Mouse (Mus musculus) lung, embryonic 16.5 days (tissue): ENCODE results near the gene Cilp. TPM values are rescaled to one million over a fixed set of nuclear protein-coding genes. Genes with fewer than 3 reads are reported as not detected.

ENCODE experiments used
- ATAC-seq: fragments of 200-750 bp; cut with Nextera tagmentation; 2 replicates; pipeline ENCODE4 v1.8.0; 2017; ENCODE audit warnings: low read depth, mild to moderate bottlenecking, moderate library complexity
- H3K27ac ChIP-seq: fragments of 300-500 bp; sonication (generic); 2 replicates; pipeline ENCODE4 v1.5.1; 2014; ENCODE audit warnings: mild to moderate bottlenecking, control low read depth, low read length
- H3K27me3 ChIP-seq: fragments of 300-500 bp; sonication (generic); 2 replicates; pipeline ENCODE4 v1.6.1; 2014; ENCODE audit warnings: low read depth, low read length, mixed read lengths; ENCODE audit not compliant: control insufficient read depth, insufficient read depth
- H3K36me3 ChIP-seq: fragments of 300-500 bp; sonication (generic); 2 replicates; pipeline ENCODE4 v1.6.1; 2014; ENCODE audit warnings: low read length; ENCODE audit not compliant: control insufficient read depth, insufficient read depth
- H3K4me1 ChIP-seq: fragments of 300-500 bp; sonication (generic); replicated peaks from 2 replicates; pipeline ENCODE4 v1.6.1; 2014; ENCODE audit warnings: low read length, mixed read lengths; ENCODE audit not compliant: control insufficient read depth, insufficient read depth
- H3K4me2 ChIP-seq: fragments of 300-500 bp; sonication (generic); 2 replicates; pipeline ENCODE4 v1.6.1; 2014; ENCODE audit warnings: low read depth, low read length, control low read depth
- H3K4me3 ChIP-seq: fragments of 300-500 bp; sonication (generic); 2 replicates; pipeline ENCODE4 v1.5.1; 2014; ENCODE audit warnings: mild to moderate bottlenecking, low read length, control low read depth
- H3K9ac ChIP-seq: fragments of 300-500 bp; sonication (generic); 2 replicates; pipeline ENCODE4 v1.6.1; 2014; ENCODE audit warnings: low read length, control low read depth
- H3K9me3 ChIP-seq: fragments of 300-500 bp; sonication (generic); 2 replicates; pipeline ENCODE4 v1.6.1; 2016; ENCODE audit warnings: low read length; ENCODE audit not compliant: control insufficient read depth
- WGBS: fragments of 180-500 bp; shearing (Covaris S2); extraction: QIAGEN DNeasy Blood & Tissue Kit; methylation state at CpG from one replicate; pipeline ENCODE4 v1.1.7; 2014; 5-methylcytosine and 5-hydroxymethylcytosine counted together
- polyA plus RNA-seq: library from polyadenylated mRNA; unstranded; fragments of >200 nt; fragmentation: Nextera tagmentation; extraction: Ambion mirVana; gene quantifications from 2 replicates; pipeline ENCODE4 v1.2.1, GENCODE M21; 2015

Cilp gene
- polyA plus RNA-seq, 1 experiment from 2014 or later = 0.19 TPM

DNA sequence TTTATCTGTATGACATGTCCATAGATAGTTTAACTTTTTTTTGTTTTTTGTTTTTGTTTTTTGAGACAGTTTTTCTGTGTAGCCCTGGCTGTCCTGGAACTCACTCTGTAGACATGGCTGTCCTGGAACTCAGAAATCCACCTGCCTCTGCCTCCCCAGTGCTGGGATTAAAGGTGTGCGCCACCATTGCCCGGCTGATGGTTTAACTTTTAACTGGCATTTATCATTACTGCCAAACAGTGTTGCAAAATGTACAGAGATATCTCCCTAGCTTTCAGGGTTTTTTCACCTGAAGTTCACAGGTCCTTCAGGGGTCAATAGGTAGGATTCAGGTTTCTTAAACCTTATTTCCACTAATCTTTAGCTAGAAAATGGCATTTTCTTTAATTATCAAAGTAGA lies 32.1 kb downstream of the Cilp start:
- no peak for ATAC-seq
- Histone ChIP-seq H3K4me1 (peaks cover 9% of the 10 kb centered on the region), H3K27me3 (no peaks in the 10 kb centered on the region), H3K27ac (no peak overlapping the region), H3K4me3 (no peak overlapping the region), H3K36me3 (peaks cover 9% of the 10 kb centered on the region), H3K9me3 (no peaks in the 10 kb centered on the region), H3K9ac (no peak overlapping the region), H3K4me2 (no peak overlapping the region)
- WGBS = 92% methylated on average over 2 of the region's 2 CpGs

DNA sequence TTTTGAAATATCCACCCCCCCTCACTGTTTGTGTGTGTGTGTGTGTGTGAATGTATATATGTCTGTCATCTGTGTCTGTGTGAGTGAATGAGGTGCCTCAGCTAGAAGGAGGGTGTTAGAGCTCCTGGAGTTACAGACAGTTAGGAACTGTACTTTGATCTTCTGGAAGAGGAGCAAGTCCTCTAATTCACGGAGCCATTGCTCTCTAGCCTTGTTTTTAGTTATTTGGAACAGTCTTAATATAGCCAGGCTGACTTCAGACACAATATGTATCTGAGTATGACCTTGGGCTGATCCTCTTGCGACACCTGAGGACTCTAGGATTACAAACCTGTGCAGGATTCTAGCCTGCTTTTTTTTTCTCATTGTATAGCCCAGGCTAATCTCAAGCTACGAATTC lies 33.8 kb downstream of the Cilp start:
- Histone ChIP-seq H3K9me3 (no peaks in the 10 kb centered on the region), H3K27ac (no peak overlapping the region), H3K4me3 (no peak overlapping the region), H3K36me3 (peaks cover 22% of the 10 kb centered on the region), H3K27me3 (no peaks in the 10 kb centered on the region), H3K4me1 (peaks cover 4% of the 10 kb centered on the region), H3K9ac (no peak overlapping the region), H3K4me2 (no peak overlapping the region)
- ATAC-seq = no peak
- WGBS = 85% methylated on average over 3 of the region's 3 CpGs

DNA sequence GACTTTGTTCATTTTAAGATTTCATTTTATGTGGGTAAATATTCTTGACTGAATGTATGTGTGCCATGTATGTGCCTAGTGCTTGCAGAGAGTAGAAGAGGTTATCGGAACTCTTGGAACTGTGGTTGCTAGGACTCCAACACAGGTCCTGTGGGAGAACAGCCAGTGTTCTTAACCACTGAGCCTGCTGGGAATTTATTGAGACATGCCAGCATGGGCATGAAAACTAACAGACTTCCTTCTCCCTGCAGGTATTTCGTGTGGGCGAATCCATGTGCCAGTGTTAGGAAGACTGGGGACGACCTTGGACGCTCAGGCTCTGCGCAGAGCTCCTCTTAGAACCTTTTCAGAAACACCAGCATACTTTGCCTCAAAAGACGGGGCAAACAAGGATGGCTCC lies 34.7 kb downstream of the Cilp start:
- Histone ChIP-seq H3K27ac (no peak overlapping the region), H3K4me1 (peaks cover 4% of the 10 kb centered on the region), H3K9me3 (no peaks in the 10 kb centered on the region), H3K4me3 (no peak overlapping the region), H3K4me2 (no peak overlapping the region), H3K9ac (no peak overlapping the region), H3K27me3 (no peaks in the 10 kb centered on the region), H3K36me3 (peaks cover 23% of the 10 kb centered on the region)
- no peak for ATAC-seq
- WGBS = 88% methylated on average over 7 of the region's 7 CpGs

DNA sequence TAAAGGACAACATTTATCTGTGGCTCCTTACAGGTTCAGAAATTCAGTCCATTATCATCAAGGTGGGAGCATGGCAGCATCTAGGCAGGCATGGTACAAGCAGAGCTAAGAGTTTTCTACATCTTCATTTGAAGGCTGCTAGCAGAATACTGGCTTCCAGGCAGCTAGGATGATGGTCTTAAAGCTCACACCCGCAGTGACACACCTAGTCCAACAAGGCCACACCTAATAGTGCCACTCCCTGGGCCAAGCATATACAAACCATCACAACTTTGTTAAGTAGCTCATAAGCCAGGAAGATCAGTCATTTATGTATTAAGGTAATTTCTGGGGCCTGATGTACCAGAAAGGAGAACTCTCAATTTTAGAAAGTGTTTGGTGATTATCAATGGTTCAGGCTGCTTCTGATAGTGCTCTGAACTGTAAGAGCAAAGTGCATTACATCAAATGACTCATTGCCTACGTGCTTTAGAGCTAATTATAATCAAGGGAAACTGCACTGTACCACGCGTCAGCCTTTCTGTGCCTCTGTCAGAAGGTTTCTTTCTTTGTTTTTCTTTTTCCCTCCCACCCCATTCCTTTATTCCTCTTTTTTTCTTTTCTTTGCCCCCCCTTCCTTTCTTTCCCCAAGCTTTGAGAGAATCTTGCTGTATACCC lies 37.5 kb downstream of the Cilp start:
- no peak for ATAC-seq
- WGBS = 97% methylated on average over 4 of the region's 4 CpGs
- Histone ChIP-seq H3K27ac (no peak overlapping the region), H3K4me2 (no peak overlapping the region), H3K9ac (no peak overlapping the region), H3K4me3 (no peak overlapping the region), H3K9me3 (no peaks in the 10 kb centered on the region), H3K36me3 (peaks cover 29% of the 10 kb centered on the region), H3K27me3 (no peaks in the 10 kb centered on the region), H3K4me1 (no peaks in the 10 kb centered on the region)

DNA sequence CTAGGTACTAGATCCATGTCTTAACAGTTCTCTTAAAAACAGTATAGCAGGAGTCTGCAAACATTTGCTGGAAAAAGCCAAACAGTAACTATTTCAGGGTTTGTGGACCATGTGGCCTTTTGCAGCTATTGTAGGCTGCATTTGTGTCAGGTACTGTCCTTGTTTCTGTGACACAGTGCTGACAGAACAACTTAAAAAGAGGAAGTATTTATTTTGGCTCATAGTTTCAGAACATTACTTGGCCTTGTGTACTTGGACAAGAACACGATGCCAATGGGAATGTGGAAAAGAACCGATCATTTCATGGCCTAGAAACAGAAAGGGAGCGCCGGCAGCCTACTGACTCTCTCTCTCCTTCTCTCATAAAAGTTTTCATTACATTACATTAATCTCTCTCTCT lies 38.6 kb downstream of the Cilp start:
- no peak overlapping the region for H3K4me2 ChIP-seq
- H3K27me3 ChIP-seq = no peaks in the 10 kb centered on the region
- no peak overlapping the region for H3K4me3 ChIP-seq
- no peak overlapping the region for H3K9ac ChIP-seq
- H3K27ac ChIP-seq = no peak overlapping the region
- ATAC-seq = no peak
- 87% methylated on average over 4 of the region's 4 CpGs for WGBS
- H3K4me1 ChIP-seq = no peaks in the 10 kb centered on the region
- H3K36me3 ChIP-seq = peaks cover 30% of the 10 kb centered on the region
- no peaks in the 10 kb centered on the region for H3K9me3 ChIP-seq

DNA sequence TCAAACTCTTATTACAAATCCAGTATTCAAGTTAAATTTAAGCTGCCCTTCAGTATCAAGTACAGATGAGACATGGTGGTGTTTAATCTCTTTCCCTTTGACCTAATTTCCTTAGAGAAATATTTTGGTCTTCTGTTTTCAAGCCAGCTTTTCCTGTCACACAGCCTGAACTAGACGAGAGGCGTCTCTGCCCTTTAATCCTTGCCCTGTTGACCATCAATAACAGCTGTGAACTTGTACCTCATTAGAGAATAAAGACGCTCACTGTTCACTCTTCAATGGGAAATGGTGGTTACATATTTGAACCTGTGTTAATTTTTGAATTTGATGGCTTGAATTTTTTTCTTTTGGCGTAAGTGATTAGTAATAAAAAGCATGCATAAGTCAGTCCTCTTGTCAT lies 39.3 kb downstream of the Cilp start:
- Histone ChIP-seq H3K4me3 (no peak overlapping the region), H3K4me1 (no peaks in the 10 kb centered on the region), H3K36me3 (peaks cover 34% of the 10 kb centered on the region), H3K27me3 (no peaks in the 10 kb centered on the region), H3K9ac (no peak overlapping the region), H3K4me2 (no peak overlapping the region), H3K27ac (no peak overlapping the region), H3K9me3 (no peaks in the 10 kb centered on the region)
- 82% methylated on average over 4 of the region's 4 CpGs for WGBS
- no peak for ATAC-seq

DNA sequence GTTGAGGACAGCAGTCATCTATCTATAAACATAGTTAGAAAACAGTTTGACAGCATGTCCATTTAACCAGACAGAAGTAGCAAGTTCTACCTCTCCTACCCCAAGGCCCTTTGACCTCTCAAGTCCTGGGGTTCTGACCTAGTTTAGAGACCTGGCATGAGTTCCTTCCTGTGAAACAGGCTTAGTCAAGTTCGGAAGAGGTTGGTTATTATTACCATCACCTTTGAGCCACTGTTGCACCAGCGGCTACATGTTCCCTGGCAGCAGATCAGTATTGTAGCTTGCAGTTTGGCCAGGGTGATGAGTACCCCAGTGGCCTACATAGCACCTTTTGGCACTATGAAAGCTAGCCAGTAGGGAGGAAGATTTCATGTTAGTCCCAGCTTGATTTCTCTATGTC lies 41.7 kb downstream of the Cilp start:
- Histone ChIP-seq H3K36me3 (peaks cover 29% of the 10 kb centered on the region), H3K4me1 (no peaks in the 10 kb centered on the region), H3K27me3 (no peaks in the 10 kb centered on the region), H3K27ac (no peak overlapping the region), H3K9me3 (no peaks in the 10 kb centered on the region), H3K4me2 (no peak overlapping the region), H3K4me3 (no peak overlapping the region), H3K9ac (no peak overlapping the region)
- ATAC-seq = no peak
- 94% methylated on average over 2 of the region's 2 CpGs for WGBS

DNA sequence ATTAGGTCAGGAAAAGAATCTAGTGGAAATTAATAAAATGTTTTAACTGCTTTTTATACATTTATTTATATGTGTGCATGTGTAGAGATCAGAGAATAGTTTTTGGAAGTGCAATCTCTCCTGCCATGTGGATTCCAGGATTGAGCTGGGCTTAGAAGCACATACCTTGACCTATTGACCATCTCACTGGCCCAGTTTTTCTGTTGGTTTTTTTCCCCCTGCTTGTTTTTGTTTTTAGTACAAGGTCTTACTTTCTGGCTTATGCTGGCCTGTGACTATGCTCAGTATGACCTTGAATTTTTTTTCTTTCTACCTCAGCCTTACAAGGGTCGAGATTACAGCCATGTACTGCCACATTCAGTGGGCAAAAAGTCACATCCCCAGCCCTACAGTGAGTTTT lies 43.0 kb downstream of the Cilp start:
- Histone ChIP-seq H3K4me3 (no peak overlapping the region), H3K4me2 (no peak overlapping the region), H3K9me3 (no peaks in the 10 kb centered on the region), H3K36me3 (peaks cover 32% of the 10 kb centered on the region), H3K9ac (no peak overlapping the region), H3K27me3 (no peaks in the 10 kb centered on the region), H3K4me1 (no peaks in the 10 kb centered on the region), H3K27ac (no peak overlapping the region)
- WGBS = 72% methylated on average over 1 of the region's 1 CpGs
- no peak for ATAC-seq

DNA sequence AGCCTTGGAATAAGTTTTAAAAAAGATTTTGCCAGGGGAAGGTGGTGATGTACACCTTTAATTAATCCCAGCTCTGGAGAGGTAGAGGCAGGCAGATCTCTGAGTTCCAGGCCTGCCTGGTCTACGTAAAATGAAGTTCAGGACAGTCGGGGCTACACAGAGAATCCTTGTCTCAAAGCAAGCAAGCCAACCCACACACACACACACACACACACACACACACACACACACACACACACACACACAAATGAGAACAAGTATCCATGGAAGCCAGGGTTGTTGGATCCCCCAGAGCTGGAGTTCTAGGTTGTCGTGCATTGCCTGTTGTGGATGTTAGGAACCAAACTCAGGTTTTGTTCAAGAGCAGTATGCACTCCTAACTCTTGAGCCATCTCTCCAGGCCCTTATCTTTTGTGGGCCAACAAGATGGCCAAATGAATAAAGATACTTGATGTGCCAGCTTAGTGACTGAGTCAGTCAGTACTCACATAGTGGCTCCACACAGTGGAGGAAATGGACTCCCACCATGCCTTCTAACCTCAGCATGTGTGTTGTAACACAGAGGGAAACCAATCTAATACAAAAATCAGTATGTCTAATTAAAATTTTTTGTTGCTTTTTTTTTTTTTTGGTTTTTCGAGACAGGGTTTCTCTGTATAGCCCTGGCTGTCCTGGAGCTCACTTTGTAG lies 47.8 kb downstream of the Cilp start:
- 93% methylated on average over 4 of the region's 4 CpGs for WGBS
- Histone ChIP-seq H3K9me3 (no peaks in the 10 kb centered on the region), H3K4me1 (no peaks in the 10 kb centered on the region), H3K27ac (no peak overlapping the region), H3K4me3 (no peak overlapping the region), H3K4me2 (no peak overlapping the region), H3K27me3 (no peaks in the 10 kb centered on the region), H3K36me3 (peaks cover 26% of the 10 kb centered on the region), H3K9ac (no peak overlapping the region)
- ATAC-seq = no peak
